Mouse (Mus musculus) heart, adult 2 months (tissue): ENCODE measurements at regions not wholly inside any gene's neighbourhood (a gene's known extent, or its start where the extent isn't known, plus 50 kb on each side); places are given as distances from the start of the nearest gene placed in this dataset.

Source experiments
- CTCF ChIP-seq: fragments of 200-600 bp; IDR thresholded peaks from 2 replicates; pipeline ENCODE4 v1.8.1; 2022; ENCODE audit warnings: antibody characterized with exemption, mild to moderate bottlenecking, moderate library complexity
- POLR2A ChIP-seq: fragments of 200-500 bp; IDR thresholded peaks from 2 replicates; pipeline ENCODE4 v1.6.1; 2011; ENCODE audit warnings: mild to moderate bottlenecking, low read depth, low read length, control low read depth; ENCODE audit not compliant: insufficient read depth

DNA sequence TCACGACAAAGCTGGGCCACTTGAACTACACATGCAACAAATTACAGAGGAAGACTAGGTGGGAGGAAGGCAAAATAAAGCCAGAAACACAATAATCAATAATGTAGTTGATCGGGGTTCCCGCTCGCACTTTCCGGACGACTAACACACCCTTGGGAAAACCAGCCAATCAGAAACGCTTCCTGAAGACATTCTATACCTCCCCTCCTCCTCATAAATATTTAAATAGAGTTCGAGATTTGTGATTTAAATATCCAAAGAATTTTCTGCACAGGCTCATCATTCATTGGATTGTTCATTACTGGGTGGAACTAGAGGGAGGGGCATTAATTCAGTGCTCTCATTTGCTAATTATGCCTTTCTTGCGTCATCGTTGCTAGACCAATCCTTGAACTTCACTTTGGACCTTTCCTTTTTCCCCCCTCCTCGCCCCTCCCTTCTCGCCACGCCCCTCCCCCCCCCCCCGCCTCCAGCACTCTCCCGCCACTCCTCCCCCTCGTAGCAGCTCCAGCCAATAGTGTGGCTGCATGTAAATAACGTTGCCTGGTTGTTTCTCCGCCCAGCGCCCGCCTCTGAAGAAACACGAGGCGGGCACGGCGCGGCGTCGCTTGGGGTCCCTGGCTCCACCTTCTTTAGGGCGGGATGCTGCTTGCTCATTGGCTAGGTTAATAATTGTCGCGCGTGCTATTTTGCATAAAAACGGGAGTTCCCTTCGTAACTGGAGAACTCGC lies 254.2 kb upstream of the Nfe2l3 start:
- TF ChIP-seq POLR2A: no peak
- TF ChIP-seq CTCF: no peak
